Mouse (Mus musculus) mesoderm, embryonic 11.5 days (tissue): ENCODE data around the gene Stac3.
A peak's percentile ranks its signal among the peaks of the same experiment; 100 is the strongest.

Experiments
- DNase-seq: peaks from one replicate; pipeline ENCODE4 v3.0.0-alpha.2; 2012; ENCODE audit warnings: low read depth, low spot score

The Stac3 gene

DNA sequence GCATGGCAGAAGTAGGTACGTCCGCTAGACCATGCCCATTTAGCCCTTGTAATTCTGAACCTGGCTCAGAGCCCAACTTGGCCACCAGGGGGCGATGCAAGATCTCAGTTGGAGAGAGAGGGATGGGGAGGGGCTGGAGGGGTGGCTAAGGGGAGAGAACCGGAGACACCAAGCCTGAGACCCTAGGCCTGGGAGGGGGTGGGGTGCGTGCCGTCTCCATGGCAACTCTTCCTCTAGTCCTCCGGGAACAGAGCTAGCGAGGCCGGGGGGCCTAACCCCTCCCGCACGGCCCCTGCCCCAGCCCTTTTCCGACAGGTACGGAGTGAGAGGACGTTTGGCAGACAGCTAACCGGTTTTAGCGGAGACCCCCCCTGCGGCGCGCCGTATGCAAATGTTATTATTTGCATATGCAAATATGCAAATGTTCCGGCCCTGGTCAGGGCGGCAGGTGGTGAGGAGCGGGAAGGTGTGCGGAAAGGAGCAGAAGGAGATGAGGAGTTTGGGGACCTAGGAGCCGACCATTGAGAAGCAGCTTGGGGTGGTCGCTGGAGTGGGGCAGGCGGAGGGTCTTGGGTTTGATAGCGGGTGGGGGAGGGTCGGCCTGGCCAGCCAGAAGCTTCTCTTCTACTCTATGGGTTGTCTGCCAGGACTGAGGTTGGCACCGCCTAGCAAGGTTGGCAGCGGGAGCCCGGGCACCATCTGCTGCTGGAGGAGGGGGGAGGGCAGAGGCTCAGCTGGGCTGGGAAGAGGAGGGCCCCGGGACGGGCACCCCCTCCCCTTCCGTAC is 7.8 kb downstream of the Stac3 start:
- peak; percentile 96 for DNase-seq

DNA sequence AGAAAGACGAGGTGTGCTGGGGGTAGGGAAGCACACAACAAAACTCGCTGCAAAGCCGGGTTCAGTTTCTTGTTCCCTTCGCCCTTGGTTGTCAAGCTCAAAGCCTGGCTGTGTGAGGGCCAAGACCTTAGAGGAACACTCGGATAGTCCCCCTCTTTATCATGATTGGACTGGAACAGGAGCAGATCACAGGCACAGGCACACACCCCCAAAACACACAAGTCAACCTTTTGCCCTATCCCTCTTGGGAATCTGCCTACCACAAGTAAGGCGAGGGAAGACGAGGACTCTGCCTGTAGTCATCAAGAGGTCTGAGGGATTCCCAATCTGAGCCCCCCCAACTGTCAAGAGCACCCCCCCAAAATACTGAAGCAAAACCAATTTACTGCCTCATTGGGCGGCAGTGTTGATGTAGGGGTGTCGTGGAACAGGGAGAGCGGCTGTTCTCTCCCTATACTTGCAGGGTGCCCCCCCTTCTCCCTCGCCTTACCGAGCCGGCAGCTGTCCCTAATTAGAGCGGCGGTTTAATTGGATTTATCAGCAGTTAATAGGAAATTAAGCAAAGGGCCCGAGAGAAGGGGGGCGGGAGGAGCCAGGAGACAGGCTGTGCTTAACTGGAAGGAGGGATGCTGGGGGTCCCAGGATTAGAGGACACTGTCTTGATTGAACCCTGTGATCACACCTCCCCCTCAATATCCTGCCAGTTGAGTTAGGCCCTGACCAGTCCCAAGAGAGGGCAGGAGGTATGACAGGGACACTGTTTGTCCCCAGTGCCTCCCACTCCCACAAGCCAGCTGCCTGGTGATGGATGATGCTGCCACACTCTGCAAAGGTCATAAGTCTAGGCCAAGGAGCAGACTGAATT is 8.6 kb downstream of the Stac3 start:
- no peak for DNase-seq

DNA sequence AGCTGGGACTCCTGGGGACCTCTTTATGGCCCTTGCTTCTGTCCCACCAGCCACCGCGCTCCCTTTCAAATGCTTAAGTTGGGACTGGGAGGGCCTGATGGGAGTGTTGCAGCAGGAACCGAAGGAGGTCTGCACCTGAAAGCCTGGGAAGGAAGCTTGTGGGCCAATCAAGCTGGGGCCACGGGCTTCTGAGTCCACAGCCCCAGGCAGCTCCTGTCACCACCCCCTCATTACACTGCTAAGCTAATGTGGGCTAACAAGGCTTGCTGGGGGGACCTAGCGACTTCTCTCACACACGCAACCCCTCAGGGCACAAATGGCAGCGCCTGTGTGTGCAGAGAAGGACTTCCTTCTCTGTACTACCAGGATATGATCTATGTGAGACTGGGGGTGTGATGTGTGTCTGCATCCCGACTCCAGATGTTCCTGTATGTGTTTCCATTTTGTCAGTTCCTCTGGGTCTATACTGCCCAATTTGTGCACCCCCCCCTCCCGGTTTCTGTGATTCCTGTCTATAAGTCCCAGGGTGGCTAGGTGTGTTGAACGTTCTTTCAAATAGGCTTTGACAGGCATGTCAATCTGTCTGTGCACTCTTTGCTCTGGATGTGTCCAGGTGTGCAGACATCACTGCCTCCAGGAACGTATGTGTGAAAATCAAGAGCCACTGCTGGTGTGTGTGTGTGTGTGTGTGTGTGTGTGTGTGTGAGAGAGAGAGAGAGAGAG is 9.6 kb downstream of the Stac3 start:
- no peak for DNase-seq

DNA sequence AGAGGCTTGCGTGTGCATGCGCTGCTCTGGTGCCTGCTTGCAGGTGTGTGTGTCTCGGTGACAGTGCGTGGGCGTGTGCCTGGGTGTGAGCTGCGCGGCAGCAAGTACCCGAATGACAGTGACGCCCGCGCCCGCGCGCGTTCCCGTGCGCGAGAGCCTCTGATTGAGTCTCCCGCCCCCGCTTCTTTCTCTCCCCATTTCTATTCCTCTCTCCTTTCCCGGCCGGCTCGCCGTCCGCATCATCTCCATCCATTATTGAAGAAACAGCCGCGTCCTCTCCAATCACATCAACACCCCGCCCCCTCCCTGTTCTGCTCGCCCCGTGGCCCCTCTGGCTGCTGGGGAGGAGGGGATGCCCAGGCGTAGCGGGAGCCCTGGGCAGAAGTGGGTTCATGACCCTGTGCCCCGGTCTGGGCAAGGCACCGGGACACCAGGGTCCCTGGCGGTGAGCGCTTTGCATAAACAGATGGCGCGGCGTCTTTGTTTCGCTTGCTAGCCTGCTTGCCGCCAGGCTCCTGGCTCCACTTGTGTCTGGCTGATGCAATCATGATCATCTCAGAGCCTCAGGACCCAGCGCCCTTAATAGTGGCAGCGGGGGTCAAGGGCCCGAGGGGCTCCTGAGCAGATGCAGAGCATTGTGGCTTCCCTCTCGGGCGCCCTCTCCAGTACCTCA is 10.3 kb downstream of the Stac3 start:
- no peak for DNase-seq

DNA sequence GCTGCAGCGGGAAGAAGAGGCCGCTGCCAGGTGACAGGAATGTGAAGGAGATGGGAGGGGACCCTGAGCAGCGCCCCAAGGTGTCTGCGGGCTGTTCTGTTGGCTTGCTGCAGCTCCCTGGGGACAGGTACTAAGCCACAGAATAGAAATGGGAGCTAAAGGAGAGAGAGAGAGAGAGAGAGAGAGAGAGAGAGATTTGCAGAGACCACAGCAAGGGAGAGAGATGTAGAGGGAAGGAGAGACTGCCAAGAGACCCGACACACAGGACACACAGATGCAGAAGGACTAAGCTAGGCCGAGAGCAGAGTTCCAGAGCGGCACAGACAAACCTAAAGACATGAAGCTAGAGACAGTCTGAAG is 10.8 kb downstream of the Stac3 start:
- no peak for DNase-seq

DNA sequence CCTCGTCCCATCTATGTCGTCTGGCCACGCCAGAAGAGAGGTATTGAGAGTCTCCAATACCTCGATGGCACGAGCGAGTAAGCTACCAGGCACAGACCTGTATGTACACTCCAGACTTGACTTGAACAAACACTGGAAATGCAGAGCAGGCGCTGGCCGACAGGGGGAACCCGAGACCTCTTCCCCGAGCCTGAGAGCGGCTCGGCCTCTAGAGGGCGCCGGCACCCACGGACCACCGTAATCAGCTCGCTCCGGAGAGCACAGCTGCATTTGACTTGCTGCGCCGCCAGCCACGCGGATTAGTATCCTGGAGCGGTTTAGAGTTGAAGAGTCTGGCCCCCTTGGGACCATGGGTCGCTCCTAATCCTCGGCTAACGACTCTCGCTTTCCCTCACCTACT is 11.3 kb downstream of the Stac3 start:
- DNase-seq = peak; percentile 95

DNA sequence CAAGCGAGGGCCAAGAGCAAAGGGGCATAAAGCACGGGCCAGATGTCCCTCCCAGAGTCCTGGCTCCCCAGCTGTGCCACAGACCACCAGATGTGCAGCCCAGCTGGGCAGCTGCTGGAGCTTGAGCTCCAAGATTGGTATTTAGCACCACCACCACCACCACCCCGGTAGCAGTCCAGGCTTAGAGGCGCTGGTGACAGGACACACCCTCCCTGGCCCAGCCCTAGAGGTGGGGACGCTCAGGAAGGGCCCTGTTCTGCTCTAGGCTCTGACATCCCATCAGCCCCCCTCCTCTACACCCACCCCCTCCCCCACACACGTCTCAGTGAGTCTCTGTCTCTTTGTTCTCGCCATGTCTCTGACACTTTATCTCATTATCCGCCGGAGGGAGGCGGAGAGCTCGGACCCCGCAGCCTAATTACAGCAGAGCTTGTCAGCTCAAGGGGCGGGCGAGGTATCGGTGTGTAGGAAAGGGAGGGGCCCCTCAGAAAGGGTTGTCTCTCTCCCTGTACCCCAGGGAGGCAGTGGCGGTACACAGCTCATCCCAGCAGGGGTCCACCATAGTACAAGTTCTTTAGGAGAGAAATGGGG is 12.1 kb downstream of the Stac3 start:
- no peak for DNase-seq

DNA sequence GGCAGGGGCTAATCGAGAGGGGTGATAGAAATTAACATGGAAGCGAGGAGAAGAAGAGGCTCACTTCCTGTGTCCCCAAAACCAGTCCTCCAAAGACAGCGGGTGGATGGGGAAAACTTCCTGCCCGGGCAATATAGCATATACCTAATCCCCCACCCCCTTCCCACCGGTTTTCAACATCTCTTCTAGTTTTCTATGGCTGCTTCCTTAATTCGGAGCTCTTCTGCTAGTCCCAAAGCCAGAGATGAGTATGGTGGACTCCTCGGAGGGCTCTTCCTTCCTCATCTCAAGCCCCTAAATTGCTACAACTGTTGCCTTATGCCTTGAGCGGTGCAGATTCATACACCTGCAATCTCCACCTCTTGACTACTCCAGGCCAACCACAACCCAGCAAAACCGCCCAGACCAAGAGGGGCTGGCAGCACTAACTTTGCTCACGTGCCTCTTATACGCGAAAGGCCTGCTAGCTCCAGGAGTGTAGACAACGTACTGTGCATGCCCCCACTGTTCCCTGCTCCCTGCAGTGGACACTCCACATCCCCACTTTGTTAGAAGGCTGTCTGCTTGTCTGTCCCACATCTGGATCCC is 12.7 kb downstream of the Stac3 start:
- no peak for DNase-seq

DNA sequence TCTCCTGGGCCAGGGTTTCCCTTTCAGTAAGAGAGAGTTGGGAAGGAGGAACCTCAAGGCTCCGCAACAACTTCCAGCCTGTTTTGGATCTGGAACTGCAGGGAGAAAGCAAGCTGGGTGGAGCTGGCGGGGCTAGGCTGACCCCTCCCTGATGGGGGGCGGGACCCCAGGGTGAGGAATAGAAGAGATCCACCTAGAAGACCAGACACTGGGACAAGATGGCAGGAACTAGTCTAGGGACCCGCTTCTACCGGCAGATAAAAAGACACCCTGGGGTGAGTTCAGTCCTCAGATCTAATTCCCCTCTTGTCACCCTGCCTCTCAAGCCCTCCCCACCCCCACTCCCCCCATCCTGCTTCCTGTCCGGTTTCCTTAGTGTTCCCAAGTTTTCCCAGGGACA is 13.3 kb downstream of the Stac3 start, which contains the start of gene Ndufa4l2:
Gene Ndufa4l2, plus strand, starts transcription at position 204 of the 400 bp plus-strand sequence.
- DNase-seq = no peak

DNA sequence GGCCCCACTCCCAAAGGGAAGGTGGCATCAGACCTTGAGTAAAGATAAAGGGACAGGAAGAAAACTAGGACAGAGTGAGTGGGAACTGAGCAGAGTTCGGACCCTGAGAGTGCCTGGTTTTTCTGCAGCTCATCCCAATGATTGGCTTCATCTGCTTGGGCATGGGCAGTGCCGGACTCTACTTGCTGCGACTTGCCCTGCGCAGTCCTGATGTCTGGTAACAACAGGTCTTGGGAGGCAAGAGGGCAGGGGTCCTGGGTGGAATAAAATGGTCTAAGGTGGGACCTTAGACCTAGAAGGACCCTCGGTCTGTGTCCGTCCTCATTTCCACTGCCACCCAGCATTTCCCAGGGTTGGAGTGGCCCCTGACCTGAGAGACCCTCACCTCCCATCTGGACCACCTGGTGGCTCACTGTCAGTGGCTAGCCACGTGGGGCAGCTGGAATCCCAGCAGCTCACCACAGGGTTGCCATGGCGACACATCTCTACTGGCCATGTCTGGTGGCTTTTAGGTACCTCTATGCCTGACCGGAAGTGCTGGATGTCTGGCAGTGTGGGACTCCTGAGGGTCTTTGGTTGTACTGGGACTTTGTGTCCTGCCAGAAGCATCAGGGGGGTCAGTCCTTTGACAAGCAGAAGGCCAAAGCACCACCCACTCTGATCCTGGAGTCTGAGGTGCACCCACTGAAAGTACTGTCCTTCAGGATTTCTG is 13.9 kb downstream of the Stac3 start:
- DNase-seq = no peak

DNA sequence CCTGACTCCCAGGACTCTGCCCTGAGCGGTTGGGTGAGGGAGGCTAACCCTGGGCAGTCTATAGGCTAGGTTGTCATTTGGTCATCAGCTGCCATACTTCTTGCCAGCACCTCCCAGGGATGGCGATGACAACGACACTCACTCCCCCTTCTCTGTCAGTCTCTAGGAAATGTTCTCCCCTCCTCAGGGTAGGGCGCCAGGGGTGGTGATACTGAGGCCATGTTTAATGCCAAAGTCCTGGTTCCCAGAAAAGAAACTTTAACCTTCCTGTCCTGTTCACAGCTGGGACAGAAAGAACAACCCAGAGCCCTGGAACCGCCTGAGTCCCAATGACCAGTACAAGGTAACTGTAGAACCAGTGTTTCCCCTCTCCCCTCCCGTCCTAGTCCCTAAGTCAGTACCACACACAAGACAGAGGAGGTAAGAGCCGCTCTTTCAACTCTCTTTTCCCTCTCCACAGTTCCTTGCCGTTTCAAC is 14.5 kb downstream of the Stac3 start:
- DNase-seq = no peak

DNA sequence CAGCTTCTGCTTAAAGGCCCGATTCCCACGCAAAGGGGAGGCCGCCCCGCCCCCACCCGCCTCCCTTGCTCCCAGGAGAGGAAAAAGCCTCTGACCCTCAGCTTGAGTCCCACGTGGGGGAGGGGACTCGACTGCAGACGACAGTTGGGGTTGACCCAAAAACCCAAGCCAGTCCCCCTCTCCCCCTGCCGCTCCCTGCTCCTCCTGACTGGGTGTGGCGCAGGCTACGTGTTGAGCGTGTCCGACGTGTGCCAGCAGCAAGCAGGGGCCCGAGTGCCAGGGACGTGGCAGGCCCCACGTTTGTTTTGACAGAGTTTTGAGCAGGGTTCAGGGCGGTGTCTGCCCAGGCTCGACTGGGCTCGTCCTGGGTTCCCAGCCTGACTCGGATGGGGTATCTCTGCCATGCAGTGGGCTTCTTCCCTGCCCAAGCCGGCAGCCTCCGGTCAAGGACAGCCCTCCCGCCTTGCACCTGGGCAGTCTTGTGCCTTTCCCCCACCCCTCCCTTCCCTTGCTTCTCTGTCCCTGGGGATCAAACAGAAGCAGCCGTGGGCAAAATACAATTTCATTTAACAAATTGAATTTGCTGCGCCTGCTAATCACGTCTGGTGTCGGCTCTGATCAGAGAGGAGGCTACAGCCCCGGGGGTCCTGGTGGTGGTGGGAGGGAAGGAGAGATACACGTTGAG is 15.2 kb downstream of the Stac3 start:
- DNase-seq = no peak

DNA sequence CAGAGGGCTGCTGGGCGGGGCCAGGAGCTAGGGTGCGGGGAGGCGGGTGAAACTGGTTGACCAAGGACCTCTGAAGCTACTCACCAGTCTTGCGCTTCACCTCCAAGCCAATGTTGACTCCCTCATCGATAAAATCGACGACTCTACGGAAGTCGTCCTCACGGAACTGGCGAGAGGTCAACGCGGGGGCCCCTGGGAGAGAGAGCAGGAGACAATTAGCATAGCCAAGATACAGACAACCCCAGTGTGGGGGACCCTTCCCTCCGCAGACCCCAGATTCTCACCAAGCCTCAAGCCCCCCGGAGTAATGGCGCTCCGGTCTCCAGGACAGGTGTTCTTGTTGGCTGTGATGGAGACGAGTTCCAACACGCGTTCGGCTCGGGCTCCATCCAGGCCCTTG is 16.5 kb downstream of the Stac3 start:
- DNase-seq = no peak

DNA sequence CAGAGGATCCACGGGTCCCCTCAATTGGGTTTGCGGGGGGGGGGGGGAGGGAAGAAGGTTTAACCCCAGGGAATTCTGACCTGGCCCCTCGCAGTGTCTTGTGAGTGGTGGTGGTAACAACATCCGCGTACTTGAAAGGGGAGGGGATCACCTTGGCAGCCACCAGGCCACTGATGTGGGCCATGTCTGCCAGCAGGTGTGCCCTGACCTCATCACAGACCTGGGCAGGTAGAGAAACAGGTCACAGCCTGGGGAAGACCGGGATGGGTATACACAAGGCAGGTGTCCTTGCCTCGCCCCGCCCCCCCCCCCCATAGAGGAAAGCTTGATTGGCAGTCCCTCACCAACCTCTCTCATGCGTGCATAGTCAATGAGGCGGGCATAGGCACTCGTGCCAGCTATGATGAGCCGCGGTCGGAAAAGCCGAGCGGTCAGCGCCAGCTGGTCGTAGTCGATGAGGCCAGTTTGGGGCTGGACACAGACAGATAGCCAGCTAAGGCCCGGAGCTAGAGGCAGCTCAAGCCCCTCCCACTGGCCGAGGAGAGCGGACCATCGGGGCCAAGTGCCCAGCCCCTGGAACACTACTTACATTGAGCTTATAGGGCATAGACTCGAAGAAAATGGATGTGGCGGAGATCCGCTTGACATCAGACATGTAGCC is 17.7 kb downstream of the Stac3 start:
- no peak for DNase-seq

DNA sequence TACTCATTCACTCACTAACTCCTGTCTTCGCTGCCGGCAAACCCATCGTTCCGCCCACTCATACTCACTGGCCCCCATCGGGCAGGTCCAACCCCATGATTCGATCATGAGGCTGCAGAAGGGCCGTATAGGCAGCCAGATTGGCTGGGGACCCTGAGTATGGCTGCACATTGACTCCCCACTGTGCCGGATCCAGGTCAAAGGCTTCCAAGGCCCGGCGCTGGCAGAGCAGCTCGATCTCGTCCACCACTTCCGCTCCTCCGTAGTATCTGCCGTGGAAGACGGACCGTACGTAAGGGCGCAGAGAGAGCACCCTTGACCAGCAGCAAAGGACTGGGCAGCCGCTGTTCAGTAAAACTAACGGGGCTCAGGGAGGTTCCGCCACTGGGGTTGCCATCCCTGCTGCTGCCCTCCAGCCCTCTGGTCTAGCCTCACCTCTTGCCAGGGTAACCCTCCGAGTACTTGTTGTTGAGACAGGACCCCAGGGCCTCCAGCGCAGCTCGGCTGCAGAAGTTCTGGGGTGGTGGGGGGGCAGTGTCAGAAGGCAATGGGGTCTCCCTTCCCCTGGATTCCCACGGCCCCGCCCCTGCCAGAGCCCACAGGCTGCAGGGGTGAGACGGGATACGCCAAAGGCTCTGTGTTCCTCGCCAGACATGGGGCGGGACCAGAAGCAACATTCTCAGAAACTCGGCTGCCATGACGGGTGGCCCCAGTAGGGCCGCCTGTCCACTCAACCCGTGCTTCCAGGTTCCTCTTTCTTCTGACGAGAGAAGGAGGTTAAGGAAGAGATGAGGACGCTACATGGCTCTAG is 18.6 kb downstream of the Stac3 start:
- no peak for DNase-seq

DNA sequence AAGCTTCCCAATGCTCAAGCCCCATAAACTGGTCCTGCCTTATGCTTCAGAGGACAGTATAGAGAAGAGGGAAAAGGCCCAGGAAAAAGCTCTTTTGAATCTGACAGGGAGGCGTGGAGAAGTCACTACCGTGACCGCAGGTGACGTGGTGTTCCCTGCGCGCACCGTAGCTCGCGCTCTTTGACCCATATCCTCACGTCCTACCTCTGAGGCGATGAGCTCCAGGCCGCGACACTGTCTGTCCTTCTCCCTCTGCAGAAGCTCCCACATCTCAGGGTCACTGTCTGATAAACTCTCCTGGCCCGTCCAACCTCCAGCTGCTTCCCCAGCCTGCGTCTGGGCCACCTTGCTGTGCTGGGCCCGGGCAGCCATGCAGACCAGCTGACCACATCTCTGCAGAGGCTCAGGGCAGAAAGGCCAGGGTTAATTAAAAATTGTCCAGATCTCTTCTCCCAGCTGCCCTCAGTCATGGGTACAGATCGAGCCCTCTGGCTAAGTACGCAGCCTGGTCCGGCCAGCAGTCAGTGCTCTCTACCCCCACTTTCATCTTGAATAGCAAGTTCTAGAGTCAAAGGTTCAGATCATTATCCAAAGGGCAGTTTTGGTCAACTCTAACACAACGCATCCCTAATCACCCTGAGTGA is 19.4 kb downstream of the Stac3 start:
- DNase-seq = no peak

DNA sequence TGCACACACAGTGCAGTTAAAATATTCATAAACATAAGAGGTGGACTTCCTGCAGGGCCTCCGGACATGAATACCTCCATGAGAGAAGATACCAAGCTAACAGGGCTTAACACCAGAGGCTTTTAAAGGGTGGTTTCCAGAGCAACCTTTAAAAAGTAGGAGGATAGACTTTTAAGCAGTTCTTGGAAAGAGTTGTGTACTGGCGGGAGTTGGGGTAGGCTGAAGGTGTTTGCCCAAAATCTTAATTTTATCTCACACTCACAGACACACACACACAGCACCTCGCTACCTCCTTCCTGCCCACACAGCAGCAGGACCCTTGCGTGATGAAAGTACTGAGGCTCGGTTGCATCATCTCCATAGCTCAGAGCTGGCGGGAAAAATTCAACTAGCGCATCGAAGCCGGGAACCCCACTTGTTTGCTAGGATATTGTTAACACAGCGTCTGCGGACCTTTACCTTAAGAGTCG is 20.2 kb downstream of the Stac3 start:
- DNase-seq = no peak
